Mouse (Mus musculus) neutrophil, adult 5-6 weeks (primary cell): ENCODE data around the gene Manea. TPM values are rescaled to one million over a fixed set of nuclear protein-coding genes. Genes with fewer than 3 reads are reported as not detected.
"Not testable (repeated sequence)": the region's sequence is repeated elsewhere in the genome, so short reads cannot be mapped to it uniquely, and the experiment has no call there.

Experiments
- ATAC-seq: fragments of 151-379, 151-347 bp; 2 replicates; pipeline ENCODE4 v1.8.0; 2017; ENCODE audit warnings: mild to moderate bottlenecking, moderate TSS enrichment; ENCODE audit not compliant: insufficient number of reproducible peaks, poor library complexity, low FRiP score, severe bottlenecking; ENCODE audit errors: extremely low read depth
- total RNA-seq: library from RNA; stranded (forward); fragments of 200-1000 nt; gene quantifications from 2 replicates; pipeline ENCODE4 v1.2.3, GENCODE M21; 2017

The Manea gene
- total RNA-seq = 15.8 and 18.4 TPM in 2 replicates

- peak; percentile 92 for ATAC-seq
Observed at GRCm38 (mm10) chr4:26346443-26347106, at the start of gene Manea. Manea (minus strand) TSS chr4:26346891.

- ATAC-seq = no peak
Observed at GRCm38 (mm10) chr4:26354616-26355015, 7.9 kb upstream of the Manea start.

GRCm38 (mm10) chr4:26353643-26354231 lies 7.0 kb upstream of the Manea start:
- no peak for ATAC-seq

GRCm38 (mm10) chr4:26347239-26347638 lies 548 bp upstream of the Manea start:
- no peak for ATAC-seq

GRCm38 (mm10) chr4:26345741-26346442 lies 799 bp downstream of the Manea start:
- ATAC-seq = no peak

- ATAC-seq = no peak
Observed at GRCm38 (mm10) chr4:26345080-26345479, 1.6 kb downstream of the Manea start.

- ATAC-seq = 0 out of 2 replicates have a peak, but pooled peaks have one; percentile 21
Observed at GRCm38 (mm10) chr4:26342346-26342745, 4.3 kb downstream of the Manea start.

- ATAC-seq = peak; percentile 81
Observed at GRCm38 (mm10) chr4:26338604-26339003, 8.1 kb downstream of the Manea start.

- ATAC-seq = no peak
Observed at GRCm38 (mm10) chr4:26336563-26336962, 10.1 kb downstream of the Manea start.

GRCm38 (mm10) chr4:26304731-26305130 lies 42.0 kb downstream of the Manea start:
- not testable (repeated sequence) for ATAC-seq

GRCm38 (mm10) chr4:26277112-26277716 lies 69.5 kb downstream of the Manea start:
- no peak for ATAC-seq

- no peak for ATAC-seq
Observed at GRCm38 (mm10) chr4:26276264-26276663, 70.4 kb downstream of the Manea start.

- ATAC-seq = no peak
Observed at GRCm38 (mm10) chr4:26275769-26276168, 70.9 kb downstream of the Manea start.
